Mouse (Mus musculus): ENCODE data around the gene Mrgprh. TPM values are rescaled to one million over a fixed set of nuclear protein-coding genes. Genes with fewer than 3 reads are reported as not detected.

Gene Mrgprh
- polyA plus RNA-seq, 1 experiment from 2014 or later = not detected

DNA sequence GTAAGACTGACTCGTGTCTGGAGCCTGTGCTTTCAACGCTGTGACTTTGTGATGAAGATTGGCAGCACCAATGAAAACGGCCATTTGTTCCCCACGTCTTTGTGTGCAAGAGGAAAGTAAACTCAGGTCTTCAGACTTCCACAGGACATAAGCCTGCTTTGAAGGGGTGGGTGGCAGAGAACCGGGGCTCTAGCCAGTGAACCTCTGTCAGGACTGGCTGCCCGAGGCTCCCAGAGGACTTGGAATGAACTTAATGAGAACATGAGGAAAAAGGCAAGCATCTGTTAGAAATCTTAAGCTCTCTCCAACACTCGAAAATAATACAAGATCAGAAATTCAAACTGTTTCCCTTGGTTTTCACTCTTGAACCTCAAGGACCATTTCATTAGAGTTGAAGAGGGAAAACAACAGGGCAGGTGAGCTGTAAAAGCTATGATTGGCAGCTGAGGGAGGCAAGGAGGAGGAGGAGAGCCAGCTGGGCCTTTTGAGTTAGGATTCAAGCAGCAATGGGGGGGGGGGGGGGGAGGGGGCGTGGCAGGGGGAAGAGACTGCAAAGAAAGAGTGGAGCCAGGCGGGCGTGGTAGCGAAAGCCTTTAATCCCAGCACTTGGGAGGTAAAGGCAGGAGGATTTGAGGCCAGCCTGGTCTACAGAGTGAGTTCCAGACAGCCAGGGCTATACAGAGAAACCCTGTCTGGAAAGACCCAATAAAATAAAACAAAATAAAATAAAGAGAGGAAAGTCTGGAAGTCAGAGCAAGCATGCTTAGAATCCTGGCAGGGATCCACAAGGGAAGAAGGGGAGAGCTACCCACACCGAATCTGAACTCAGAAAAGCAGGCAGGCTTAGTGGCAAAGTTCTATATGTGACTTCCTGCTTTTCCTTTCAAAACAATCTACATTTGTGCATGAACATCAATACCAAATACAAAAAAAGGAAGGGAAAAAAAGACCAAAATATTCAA is 27.8 kb downstream of the Mrgprh start:
- Histone ChIP-seq H3K27me3 (no peaks in the 10 kb centered on the region), H3K9ac (no peak overlapping the region), H3K4me2 (no peak overlapping the region), H3K27ac (peak overlapping the region; percentile 48), H3K9me3 (replicated peaks) (no peaks in the 10 kb centered on the region), H3K36me3 (peaks cover 32% of the 10 kb centered on the region), H3K4me3 (replicated peaks) (no peak overlapping the region), H3K4me1 (no peaks in the 10 kb centered on the region)
- WGBS = 40% methylated on average over 11 of the region's 12 CpGs
- ATAC-seq (replicated peaks; ENCODE audit: low FRiP score) = no peak

DNA sequence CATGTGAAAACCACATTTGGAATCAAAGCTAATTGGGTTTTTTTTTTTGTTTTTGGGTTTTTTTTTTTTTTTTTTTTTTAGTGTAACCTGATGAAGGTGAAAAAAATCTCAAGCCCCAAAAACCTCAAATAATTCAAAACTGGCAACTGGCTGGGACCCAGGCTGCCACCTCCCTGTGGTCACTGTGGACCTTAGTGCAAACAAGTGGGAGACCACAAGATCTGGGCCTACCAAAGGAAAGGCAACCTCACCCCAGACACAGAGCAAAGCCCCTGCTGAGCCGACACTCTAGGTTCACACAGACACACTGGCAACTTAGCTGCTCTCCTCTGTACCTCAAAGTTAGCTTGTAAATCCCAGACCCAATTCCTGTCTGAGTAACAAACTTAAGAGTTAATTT is 28.5 kb downstream of the Mrgprh start:
- Histone ChIP-seq H3K27ac (no peak overlapping the region), H3K9ac (no peak overlapping the region), H3K4me1 (no peaks in the 10 kb centered on the region), H3K36me3 (peaks cover 32% of the 10 kb centered on the region), H3K4me3 (replicated peaks) (no peak overlapping the region), H3K4me2 (no peak overlapping the region), H3K9me3 (replicated peaks) (no peaks in the 10 kb centered on the region), H3K27me3 (no peaks in the 10 kb centered on the region)
- no peak for ATAC-seq (replicated peaks; ENCODE audit: low FRiP score)
- WGBS = 67% methylated on average over 1 of the region's 1 CpGs

DNA sequence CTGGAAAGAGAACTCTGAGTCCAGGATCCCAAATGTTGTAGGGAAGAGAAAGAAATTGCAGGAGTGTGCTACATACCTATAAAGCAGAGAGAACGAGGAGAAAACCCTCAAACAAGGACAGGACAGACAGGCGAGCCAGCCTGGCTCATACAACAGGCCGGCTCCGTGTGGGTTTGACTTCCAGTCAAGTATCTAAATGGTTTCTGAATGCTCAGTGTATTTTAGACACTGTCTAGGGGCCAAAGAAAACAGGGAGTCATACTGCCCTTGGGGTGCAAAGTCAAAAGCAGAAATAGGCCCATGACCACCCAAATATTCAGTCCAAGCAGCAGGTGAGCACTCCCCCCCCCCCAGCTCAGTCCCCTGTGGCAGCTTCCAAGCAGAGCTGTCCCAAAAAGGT is 30.0 kb downstream of the Mrgprh start:
- ATAC-seq (replicated peaks; ENCODE audit: low FRiP score) = no peak
- H3K27me3 ChIP-seq = no peaks in the 10 kb centered on the region
- no peaks in the 10 kb centered on the region for H3K9me3 ChIP-seq (replicated peaks)
- H3K4me2 ChIP-seq = no peak overlapping the region
- H3K27ac ChIP-seq = no peak overlapping the region
- no peak overlapping the region for H3K4me3 ChIP-seq (replicated peaks)
- H3K4me1 ChIP-seq = no peaks in the 10 kb centered on the region
- H3K36me3 ChIP-seq = peaks cover 45% of the 10 kb centered on the region
- no peak overlapping the region for H3K9ac ChIP-seq
- 88% methylated on average over 4 of the region's 4 CpGs for WGBS

DNA sequence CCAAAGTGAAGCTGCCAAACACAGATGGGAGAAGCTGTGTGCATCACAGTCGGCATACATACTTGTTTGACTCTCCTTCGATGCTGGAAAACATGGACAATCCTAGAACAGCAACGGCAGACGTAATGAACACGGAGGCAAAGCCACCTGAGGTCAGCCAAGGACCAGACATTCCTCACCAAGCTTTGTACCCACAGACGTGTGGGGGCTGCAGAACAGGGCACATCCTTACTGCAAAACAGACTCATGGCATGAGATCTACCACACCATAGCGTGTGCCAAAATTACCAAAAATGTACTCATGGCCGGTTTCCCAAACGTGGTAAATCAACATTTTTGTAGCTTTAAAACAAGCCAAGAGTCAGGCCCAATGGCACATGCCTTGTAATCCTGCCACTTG is 30.6 kb downstream of the Mrgprh start:
- Histone ChIP-seq H3K27me3 (no peaks in the 10 kb centered on the region), H3K9ac (no peak overlapping the region), H3K4me3 (replicated peaks) (no peak overlapping the region), H3K36me3 (peaks cover 50% of the 10 kb centered on the region), H3K27ac (no peak overlapping the region), H3K9me3 (replicated peaks) (no peaks in the 10 kb centered on the region), H3K4me1 (no peaks in the 10 kb centered on the region), H3K4me2 (no peak overlapping the region)
- ATAC-seq (replicated peaks; ENCODE audit: low FRiP score) = no peak
- 88% methylated on average over 9 of the region's 9 CpGs for WGBS

DNA sequence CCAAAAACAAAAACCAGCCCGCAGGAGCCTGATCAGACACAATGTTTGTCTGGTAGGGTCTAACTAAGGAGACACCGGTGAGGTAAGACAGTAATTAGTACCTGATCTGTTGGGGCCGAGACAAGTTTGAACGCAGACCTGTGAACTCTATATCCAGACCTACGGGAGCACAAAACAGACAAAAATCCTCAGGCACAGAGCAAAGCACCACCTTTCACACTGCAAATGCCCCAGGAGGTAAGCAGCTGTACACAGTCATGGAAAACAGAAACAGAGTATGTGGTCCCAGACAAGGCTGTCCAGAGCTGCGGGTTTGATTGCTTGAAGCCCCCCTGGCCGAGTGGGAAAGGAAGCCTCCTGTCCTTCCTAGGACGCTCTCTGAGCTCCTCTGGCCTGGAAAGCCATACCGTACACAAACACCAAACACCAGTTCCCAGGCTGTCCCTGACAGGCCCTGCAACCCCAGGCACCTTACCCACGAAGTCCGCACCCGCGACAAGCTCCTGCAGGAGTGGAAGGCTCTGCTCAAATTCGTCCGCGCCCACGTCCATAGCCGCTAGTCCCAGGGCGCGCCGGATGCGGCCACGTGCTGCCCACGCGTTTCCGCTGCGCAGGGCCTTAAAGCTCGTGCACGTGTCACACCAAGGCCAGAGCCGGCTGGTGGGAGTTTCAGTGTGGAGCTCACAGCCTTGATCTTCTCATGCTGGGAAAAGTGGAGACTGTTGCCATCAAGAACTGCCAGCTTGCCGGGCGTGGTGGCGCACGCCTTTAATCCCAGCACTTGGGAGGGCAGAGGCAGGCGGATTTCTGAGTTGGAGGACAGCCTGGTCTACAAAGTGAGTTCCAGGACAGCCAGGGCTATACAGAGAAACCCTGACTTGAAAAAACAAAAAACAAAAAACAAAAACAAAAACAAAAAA is 33.8 kb downstream of the Mrgprh start, which contains the start of gene Pnldc1:
Gene Pnldc1, minus strand, starts transcription at position 870 of the 920 bp plus-strand sequence.
- Histone ChIP-seq H3K9ac (no peak within 1 kb of the TSS), H3K4me2 (no peak within 1 kb of the TSS), H3K4me1 (peaks cover under 1% of the 10 kb centered on the region; the same call in 1 of the 2 replicates), H3K27me3 (no peaks in the 10 kb centered on the region), H3K9me3 (replicated peaks) (no peaks in the 10 kb centered on the region), H3K36me3 (peaks cover 62% of the 10 kb centered on the region), H3K4me3 (replicated peaks) (no peak within 1 kb of the TSS), H3K27ac (no peak within 1 kb of the TSS)
- ATAC-seq (replicated peaks; ENCODE audit: low FRiP score) = no peak
- 83% methylated on average over 35 of the region's 35 CpGs for WGBS

DNA sequence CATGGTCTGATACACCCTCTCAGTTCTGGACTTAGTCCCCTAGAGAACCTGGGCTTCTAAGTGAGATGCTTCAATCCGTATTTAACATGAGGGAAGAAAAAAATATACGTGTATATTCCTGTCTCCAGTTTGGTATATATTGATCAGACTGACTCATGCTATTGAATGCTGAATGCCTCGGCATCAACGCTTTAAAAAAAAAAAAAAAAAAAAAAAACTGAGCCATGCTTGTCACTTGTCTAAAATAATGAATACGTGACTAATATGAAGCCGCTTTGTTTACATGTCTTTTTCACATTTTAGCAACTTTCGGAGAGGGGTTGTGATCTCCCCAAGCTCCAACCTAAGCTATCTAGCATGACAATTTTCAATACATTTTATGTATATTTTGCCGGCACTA is 34.6 kb downstream of the Mrgprh start:
- no peak for ATAC-seq (replicated peaks; ENCODE audit: low FRiP score)
- Histone ChIP-seq H3K4me2 (no peak overlapping the region), H3K27me3 (no peaks in the 10 kb centered on the region), H3K36me3 (peaks cover 58% of the 10 kb centered on the region), H3K9me3 (replicated peaks) (no peaks in the 10 kb centered on the region), H3K4me3 (replicated peaks) (no peak overlapping the region), H3K27ac (no peak overlapping the region), H3K9ac (no peak overlapping the region), H3K4me1 (peaks cover 7% of the 10 kb centered on the region)
- 88% methylated on average over 8 of the region's 8 CpGs for WGBS

DNA sequence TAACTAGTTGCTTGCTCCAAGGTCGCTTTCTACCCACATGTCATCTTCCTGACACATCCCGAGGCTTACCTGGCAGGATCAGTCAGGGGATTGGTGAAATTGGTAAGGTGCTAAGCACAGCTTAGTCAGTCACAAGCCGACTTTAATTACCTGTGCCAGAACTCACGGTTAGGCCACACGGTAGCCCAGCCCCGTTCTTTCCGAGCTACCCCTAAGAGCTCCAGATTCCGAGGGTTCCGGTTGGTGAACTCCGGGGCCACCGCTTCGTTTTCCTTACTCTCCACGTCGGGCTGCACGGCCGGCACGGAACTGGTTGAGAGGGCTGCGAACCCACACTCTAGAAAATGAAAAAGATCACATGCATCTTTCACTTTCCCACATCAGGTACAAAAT is 39.6 kb downstream of the Mrgprh start, which contains the start of gene Tcp1:
Gene Tcp1, plus strand, starts transcription at position 214 of the 393 bp plus-strand sequence.
- 1% methylated on average over 18 of the region's 18 CpGs for WGBS
- no peaks in the 10 kb centered on the region for H3K27me3 ChIP-seq
- H3K9me3 ChIP-seq (replicated peaks) = no peaks in the 10 kb centered on the region
- no peak; the same call in 1 of the 2 replicates for ATAC-seq (replicated peaks; ENCODE audit: low FRiP score)
- H3K36me3 ChIP-seq = peaks cover 63% of the 10 kb centered on the region
- H3K27ac ChIP-seq = peak within 1 kb of the TSS; percentile 94
- peak within 1 kb of the TSS; percentile 98 for H3K9ac ChIP-seq
- H3K4me3 ChIP-seq (replicated peaks) = peak within 1 kb of the TSS; percentile 99
- H3K4me2 ChIP-seq = peak within 1 kb of the TSS; percentile 79
- peaks cover 14% of the 10 kb centered on the region for H3K4me1 ChIP-seq

DNA sequence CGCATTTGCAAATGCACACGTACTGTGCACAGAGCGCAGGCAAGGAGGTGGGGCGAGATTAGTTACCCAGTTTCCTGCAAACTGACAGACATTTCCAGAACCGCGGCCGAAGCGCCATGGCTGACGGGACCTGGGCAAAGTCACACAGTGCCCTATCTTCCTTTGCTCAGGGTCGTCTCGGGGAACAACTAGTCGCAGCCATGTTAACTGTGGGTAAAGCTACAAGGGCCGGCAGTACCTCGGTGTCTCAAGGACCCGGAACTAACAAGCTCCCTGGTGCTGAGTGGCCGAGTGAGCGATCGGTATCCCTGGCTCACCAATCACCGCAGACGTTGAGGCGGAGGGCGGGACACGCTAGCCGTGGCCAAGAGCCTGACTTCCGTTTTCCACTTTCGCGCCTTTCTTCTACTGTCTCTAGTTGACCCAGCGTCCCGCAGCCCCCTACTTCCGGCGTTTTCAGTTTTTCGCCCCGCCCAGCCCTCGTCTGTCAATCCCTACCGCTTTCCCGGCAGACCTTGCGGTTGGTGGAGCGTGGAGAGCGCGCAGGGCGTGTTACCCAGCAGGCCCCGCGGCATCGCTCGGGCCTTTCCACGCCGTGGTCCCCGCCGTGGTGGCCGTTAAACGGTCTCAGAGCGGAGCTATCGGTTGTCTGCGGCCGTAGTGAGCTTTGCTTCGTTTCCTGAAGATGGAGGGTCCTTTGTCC is 40.2 kb downstream of the Mrgprh start, which contains the start of gene Mrpl18:
Gene Mrpl18, minus strand, starts transcription at position 465 of the 703 bp plus-strand sequence.
- H3K4me3 ChIP-seq (replicated peaks) = peak within 1 kb of the TSS; percentile 99
- peak within 1 kb of the TSS; percentile 94 for H3K27ac ChIP-seq
- peak within 1 kb of the TSS; percentile 79 for H3K4me2 ChIP-seq
- peaks cover 63% of the 10 kb centered on the region for H3K36me3 ChIP-seq
- H3K27me3 ChIP-seq = no peaks in the 10 kb centered on the region
- peak within 1 kb of the TSS; percentile 98 for H3K9ac ChIP-seq
- peaks cover 14% of the 10 kb centered on the region for H3K4me1 ChIP-seq
- WGBS = under 1% methylated on average over 56 of the region's 56 CpGs
- peak; percentile 99 for ATAC-seq (replicated peaks; ENCODE audit: low FRiP score)
- no peaks in the 10 kb centered on the region for H3K9me3 ChIP-seq (replicated peaks)

DNA sequence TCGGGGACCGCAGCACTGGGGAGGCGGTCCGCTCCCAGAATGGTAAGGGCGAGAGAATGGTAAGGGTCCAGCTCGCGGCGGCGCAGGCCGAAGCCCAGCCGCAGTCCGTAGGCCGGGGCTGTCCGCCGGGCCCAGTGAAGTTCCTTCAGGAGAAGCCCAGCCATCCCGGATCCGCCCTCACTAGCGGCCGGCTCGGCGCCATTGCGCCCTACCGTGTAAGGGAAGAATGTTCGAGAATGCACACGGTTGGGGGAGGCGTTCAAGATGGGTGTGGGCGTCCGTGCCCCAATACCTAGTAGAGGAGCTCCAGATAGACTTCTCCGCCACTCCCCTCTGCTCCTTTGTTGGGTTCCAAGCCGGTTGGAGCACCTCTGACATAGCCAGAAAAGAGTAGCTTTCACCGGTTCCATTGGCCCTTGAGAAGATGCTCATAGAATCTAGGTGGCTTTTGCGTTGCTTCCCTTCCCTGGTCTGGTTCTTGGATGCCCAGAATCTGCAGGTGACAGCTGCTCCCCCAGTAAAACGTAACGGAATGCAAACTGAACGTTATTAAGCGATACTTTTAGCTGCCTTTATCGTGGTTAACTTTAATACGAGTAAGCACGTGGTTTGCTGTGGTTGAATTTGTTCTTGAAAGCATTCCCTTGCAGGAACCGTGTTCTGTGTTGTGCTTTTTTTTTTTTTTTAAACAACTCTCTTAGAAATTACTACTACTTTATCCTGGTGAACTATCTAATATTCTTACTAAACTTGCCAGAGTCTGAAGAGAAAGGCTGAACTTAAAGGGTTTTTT is 41.0 kb downstream of the Mrgprh start:
- peak; percentile 63 for ATAC-seq (replicated peaks; ENCODE audit: low FRiP score)
- under 1% methylated on average over 40 of the region's 40 CpGs for WGBS
- no peaks in the 10 kb centered on the region for H3K9me3 ChIP-seq (replicated peaks)
- H3K27me3 ChIP-seq = no peaks in the 10 kb centered on the region
- H3K36me3 ChIP-seq = peaks cover 62% of the 10 kb centered on the region
- H3K27ac ChIP-seq = peak overlapping the region; percentile 94
- H3K9ac ChIP-seq = peak overlapping the region; percentile 98
- H3K4me1 ChIP-seq = peaks cover 14% of the 10 kb centered on the region
- H3K4me3 ChIP-seq (replicated peaks) = peak overlapping the region; percentile 99
- H3K4me2 ChIP-seq = peak overlapping the region; percentile 67

DNA sequence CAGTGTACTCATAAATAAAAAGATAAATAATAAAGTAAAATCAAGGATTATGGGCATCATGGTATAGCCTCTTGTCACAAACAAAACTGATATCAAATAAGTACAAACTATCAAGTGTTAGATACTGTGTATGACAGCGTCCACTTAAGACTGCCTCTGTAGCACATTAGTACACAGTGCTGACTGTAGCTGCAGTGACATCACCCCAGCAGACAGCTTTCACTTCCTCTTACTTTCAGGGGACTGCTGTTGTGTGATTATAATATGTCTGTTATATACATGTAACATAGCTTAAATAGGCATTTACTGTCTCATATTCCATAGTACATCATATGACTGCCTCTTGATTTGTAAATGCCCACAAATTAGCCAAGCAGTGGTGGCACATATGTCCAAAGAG is 45.2 kb downstream of the Mrgprh start:
- Histone ChIP-seq H3K27me3 (no peaks in the 10 kb centered on the region), H3K4me1 (peaks cover 7% of the 10 kb centered on the region; the same call in 1 of the 2 replicates), H3K27ac (no peak overlapping the region), H3K36me3 (peaks cover 77% of the 10 kb centered on the region), H3K4me3 (replicated peaks) (no peak overlapping the region), H3K4me2 (no peak overlapping the region), H3K9me3 (replicated peaks) (no peaks in the 10 kb centered on the region), H3K9ac (no peak overlapping the region)
- no peak for ATAC-seq (replicated peaks; ENCODE audit: low FRiP score)
- WGBS = 93% methylated on average over 1 of the region's 1 CpGs

DNA sequence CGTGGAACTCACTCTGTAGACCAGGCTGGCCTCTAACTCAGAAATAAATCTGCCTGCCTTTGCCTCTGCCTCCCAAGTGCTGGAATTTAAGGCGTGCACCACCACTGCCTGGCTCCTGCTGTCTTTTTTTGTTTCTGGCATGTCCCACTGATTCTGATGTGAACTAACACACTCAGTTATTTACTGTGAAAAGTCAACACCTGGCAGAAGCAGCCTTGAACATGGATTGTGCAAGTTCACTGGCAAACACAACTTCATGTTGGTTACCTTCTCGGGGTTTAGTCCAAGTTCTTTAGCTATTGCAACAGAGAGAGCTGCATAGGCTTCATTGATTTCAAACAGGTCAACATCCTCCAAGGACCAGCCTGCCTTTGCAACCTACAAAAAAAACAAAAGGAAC is 49.2 kb downstream of the Mrgprh start:
- no peak overlapping the region for H3K9ac ChIP-seq
- no peaks in the 10 kb centered on the region for H3K27me3 ChIP-seq
- H3K4me2 ChIP-seq = no peak overlapping the region
- H3K36me3 ChIP-seq = peaks cover 68% of the 10 kb centered on the region
- no peaks in the 10 kb centered on the region for H3K9me3 ChIP-seq (replicated peaks)
- ATAC-seq (replicated peaks; ENCODE audit: low FRiP score) = no peak
- WGBS = 88% methylated on average over 3 of the region's 3 CpGs
- no peaks in the 10 kb centered on the region for H3K4me1 ChIP-seq
- H3K4me3 ChIP-seq (replicated peaks) = no peak overlapping the region
- H3K27ac ChIP-seq = no peak overlapping the region

Measured in kidney, embryonic 15.5 days (tissue).